Mouse (Mus musculus) lung, embryonic 14.5 days (tissue): ENCODE results near the gene Hba-a2. TPM values are rescaled to one million over a fixed set of nuclear protein-coding genes. Genes with fewer than 3 reads are reported as not detected.
"Not testable (repeated sequence)": the region's sequence is repeated elsewhere in the genome, so short reads cannot be mapped to it uniquely, and the experiment has no call there.

Experiments
- ATAC-seq: fragments of 200-750 bp; cut with Nextera tagmentation; 2 replicates; pipeline ENCODE4 v1.8.0; 2017; ENCODE audit warnings: mild to moderate bottlenecking, moderate TSS enrichment, moderate library complexity; ENCODE audit not compliant: insufficient read depth
- DNase-seq: peaks from one replicate; pipeline ENCODE4 v3.0.0-alpha.2; 2015
- H3K27ac ChIP-seq: fragments of 300-500 bp; sonication (generic); 2 replicates; pipeline ENCODE4 v1.5.1; 2014; ENCODE audit warnings: low read depth, mild to moderate bottlenecking, moderate library complexity
- H3K27me3 ChIP-seq: fragments of 300-500 bp; sonication (generic); 2 replicates; pipeline ENCODE4 v1.6.1; 2014; ENCODE audit warnings: low read length, control low read depth; ENCODE audit not compliant: insufficient read depth
- H3K36me3 ChIP-seq: fragments of 300-500 bp; sonication (generic); 2 replicates; pipeline ENCODE4 v1.6.1; 2014; ENCODE audit warnings: control low read depth; ENCODE audit not compliant: insufficient read depth
- H3K4me1 ChIP-seq: fragments of 300-500 bp; sonication (generic); 2 replicates; pipeline ENCODE4 v1.6.1; 2014; ENCODE audit warnings: antibody characterized with exemption, control low read depth; ENCODE audit not compliant: insufficient read depth
- H3K4me2 ChIP-seq: fragments of 300-500 bp; sonication (generic); 2 replicates; pipeline ENCODE4 v1.6.1; 2014; ENCODE audit warnings: mild to moderate bottlenecking
- H3K4me3 ChIP-seq: fragments of 300-500 bp; sonication (generic); 2 replicates; pipeline ENCODE4 v1.5.1; 2014; ENCODE audit warnings: low read depth, low read length
- H3K9ac ChIP-seq: fragments of 300-500 bp; sonication (generic); 2 replicates; pipeline ENCODE4 v1.6.1; 2014
- H3K9me3 ChIP-seq: fragments of 300-500 bp; sonication (generic); 2 replicates; pipeline ENCODE4 v1.6.1; 2016; ENCODE audit warnings: low read depth, low read length, control low read depth
- CTCF ChIP-seq: IDR thresholded peaks from 2 replicates; pipeline ENCODE4 v1.5.1; 2016; ENCODE audit warnings: antibody characterized with exemption, low read depth
- WGBS: fragments of 180-500 bp; shearing (Covaris S2); extraction: QIAGEN DNeasy Blood & Tissue Kit; methylation state at CpG from one replicate; pipeline ENCODE4 v1.1.7; 2014; 5-methylcytosine and 5-hydroxymethylcytosine counted together
- polyA plus RNA-seq: library from polyadenylated mRNA; unstranded; fragments of >200 nt; fragmentation: Nextera tagmentation; extraction: Ambion mirVana; gene quantifications from 2 replicates; pipeline ENCODE4 v1.2.1, GENCODE M21; 2014

Hba-a2 gene
- polyA plus RNA-seq, 1 experiment from 2014 or later: 11,972 TPM

- no peaks in the 10 kb centered on the region for H3K9me3 ChIP-seq
- no peak for DNase-seq
- peaks cover 8% of the 10 kb centered on the region for H3K27me3 ChIP-seq
- H3K36me3 ChIP-seq: no peaks in the 10 kb centered on the region
- H3K4me3 ChIP-seq: no peak overlapping the region
- H3K4me1 ChIP-seq: no peaks in the 10 kb centered on the region
- H3K27ac ChIP-seq: no peak overlapping the region
- peak; percentile 22; the same call in 1 of the 2 replicates for ATAC-seq
- no peak for TF ChIP-seq CTCF
- 74% methylated on average over 7 of the region's 7 CpGs for WGBS
- H3K9ac ChIP-seq: no peak overlapping the region
- H3K4me2 ChIP-seq: no peak overlapping the region
These were observed 11.1 kb upstream of the Hba-a2 start for GRCm38 (mm10) chr11:32285031-32285775.

- not testable (repeated sequence) for H3K36me3 ChIP-seq, H3K4me2 ChIP-seq, H3K9me3 ChIP-seq, H3K4me1 ChIP-seq, H3K4me3 ChIP-seq, DNase-seq, H3K9ac ChIP-seq, ATAC-seq, H3K27me3 ChIP-seq, H3K27ac ChIP-seq
These were observed 10.4 kb upstream of the Hba-a2 start for GRCm38 (mm10) chr11:32285887-32286286.

- not testable (repeated sequence) for H3K27me3 ChIP-seq, H3K36me3 ChIP-seq, H3K4me1 ChIP-seq, H3K9me3 ChIP-seq
- TF ChIP-seq CTCF: peak; percentile 83
- H3K9ac ChIP-seq: peak within 1 kb of the TSS; percentile 29; the same call in 1 of the 2 replicates
- 16% methylated on average over 30 of the region's 33 CpGs for WGBS
- peak; percentile 68 for ATAC-seq
- peak within 1 kb of the TSS; percentile 27; the same call in 1 of the 2 replicates for H3K27ac ChIP-seq
- peak within 1 kb of the TSS; percentile 20; the same call in 1 of the 2 replicates for H3K4me3 ChIP-seq
- H3K4me2 ChIP-seq: peak within 1 kb of the TSS; percentile 48
- peak; percentile 79 for DNase-seq
These were observed 9.4 kb upstream of the Hba-a2 start, which contains the start of gene Hbq1b for GRCm38 (mm10) chr11:32286695-32287492. Gene Hbq1b, plus strand, starts transcription at chr11:32286965.

- H3K4me1 ChIP-seq: no peaks in the 10 kb centered on the region
- H3K9me3 ChIP-seq: no peaks in the 10 kb centered on the region
- no peaks in the 10 kb centered on the region for H3K36me3 ChIP-seq
- ATAC-seq (no peak), DNase-seq (no peak)
- whole genome bisulfite sequencing: 61% methylated on average over 9 of the region's 9 CpGs
- no peak overlapping the region for H3K4me3 ChIP-seq
- H3K4me2 ChIP-seq: no peak overlapping the region; the same call in 1 of the 2 replicates
- peaks cover 6% of the 10 kb centered on the region for H3K27me3 ChIP-seq
- H3K27ac ChIP-seq: peak overlapping the region; percentile 9; the same call in 1 of the 2 replicates
- H3K9ac ChIP-seq: no peak overlapping the region
- TF ChIP-seq CTCF: no peak
These were observed 8.8 kb upstream of the Hba-a2 start for GRCm38 (mm10) chr11:32287493-32287825.

GRCm38 (mm10) chr11:32292819-32293218 is 3.5 kb upstream of the Hba-a2 start:
- not testable (repeated sequence) for H3K4me2 ChIP-seq, H3K4me1 ChIP-seq, DNase-seq, H3K9ac ChIP-seq, H3K27ac ChIP-seq, ATAC-seq, H3K4me3 ChIP-seq, H3K36me3 ChIP-seq, H3K27me3 ChIP-seq, H3K9me3 ChIP-seq
- WGBS: 88% methylated on average over 4 of the region's 4 CpGs

- not testable (repeated sequence) for H3K4me1 ChIP-seq, H3K4me2 ChIP-seq, H3K4me3 ChIP-seq, H3K9me3 ChIP-seq, H3K27ac ChIP-seq, H3K36me3 ChIP-seq, DNase-seq, H3K9ac ChIP-seq, H3K27me3 ChIP-seq, ATAC-seq
- 40% methylated on average over 3 of the region's 3 CpGs for WGBS
These were observed 2.8 kb upstream of the Hba-a2 start for GRCm38 (mm10) chr11:32293479-32293878.

GRCm38 (mm10) chr11:32297417-32297816 is 1.1 kb downstream of the Hba-a2 start:
- not testable (repeated sequence) for H3K4me3 ChIP-seq, H3K27ac ChIP-seq, H3K27me3 ChIP-seq, H3K9me3 ChIP-seq, H3K9ac ChIP-seq, H3K36me3 ChIP-seq, ATAC-seq, H3K4me1 ChIP-seq, H3K4me2 ChIP-seq, DNase-seq
- 16% methylated on average over 2 of the region's 2 CpGs for WGBS
